Mouse (Mus musculus) colon, adult 2 months (tissue): Measurements from ENCODE around the gene Mastl. TPM values are rescaled to one million over a fixed set of nuclear protein-coding genes. Genes with fewer than 3 reads are reported as not detected.

Experiments
- polyA plus RNA-seq: library from polyadenylated mRNA; depleted of rRNA; stranded (reverse); fragments of >200 nt; gene quantifications from 2 replicates; pipeline ENCODE4 v1.2.3, GENCODE M21; 2012; rRNA removed

Gene Mastl
- polyA plus RNA-seq, result 0.23 and 0.68 TPM in 2 replicates

DNA sequence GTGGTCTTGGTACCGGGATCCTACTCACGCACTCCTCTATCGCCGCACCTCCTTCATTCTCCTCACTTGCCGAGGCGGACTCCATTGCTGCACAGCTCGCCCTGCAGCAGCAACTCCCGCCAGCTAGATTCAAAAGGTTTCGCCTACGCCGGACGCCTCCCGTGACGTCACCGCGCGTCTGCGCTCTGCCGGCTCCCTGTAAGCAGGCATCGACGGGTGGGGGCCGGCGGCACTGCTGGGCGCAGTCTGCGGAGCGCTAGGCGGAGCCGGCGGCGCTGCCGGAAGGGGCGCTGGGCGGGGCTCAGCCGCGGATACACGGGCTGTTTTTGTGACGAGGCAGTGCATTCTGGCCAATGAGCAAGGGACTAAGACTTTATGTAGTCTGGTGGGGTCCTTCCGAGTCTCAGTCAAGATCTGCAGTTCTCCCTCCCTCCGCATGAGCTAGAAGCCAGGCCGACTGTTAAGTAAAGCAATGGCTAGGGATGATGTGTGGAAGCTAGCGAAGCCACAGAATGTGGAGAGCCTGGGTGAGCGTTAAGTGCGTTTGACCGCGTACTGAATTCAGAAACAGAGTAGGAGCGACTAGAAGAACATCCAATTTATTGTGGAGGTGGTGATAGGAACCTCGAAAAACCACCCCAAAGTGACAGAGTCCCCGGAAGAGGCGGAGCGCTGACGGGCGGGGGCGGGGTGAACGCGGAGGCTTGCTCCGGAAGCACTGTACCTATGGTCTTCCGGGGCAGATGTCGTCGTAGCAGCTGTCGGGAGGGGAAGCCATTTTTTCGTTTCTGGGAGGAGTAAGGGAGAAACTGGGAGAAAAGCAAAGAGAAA lies at the start of gene Mastl, which contains the start of gene Yme1l1:
TSS of gene Mastl (minus strand) at position 248 of the 831 bp plus-strand sequence.
TSS of gene Yme1l1 (plus strand) at position 593 of the 831 bp plus-strand sequence.

DNA sequence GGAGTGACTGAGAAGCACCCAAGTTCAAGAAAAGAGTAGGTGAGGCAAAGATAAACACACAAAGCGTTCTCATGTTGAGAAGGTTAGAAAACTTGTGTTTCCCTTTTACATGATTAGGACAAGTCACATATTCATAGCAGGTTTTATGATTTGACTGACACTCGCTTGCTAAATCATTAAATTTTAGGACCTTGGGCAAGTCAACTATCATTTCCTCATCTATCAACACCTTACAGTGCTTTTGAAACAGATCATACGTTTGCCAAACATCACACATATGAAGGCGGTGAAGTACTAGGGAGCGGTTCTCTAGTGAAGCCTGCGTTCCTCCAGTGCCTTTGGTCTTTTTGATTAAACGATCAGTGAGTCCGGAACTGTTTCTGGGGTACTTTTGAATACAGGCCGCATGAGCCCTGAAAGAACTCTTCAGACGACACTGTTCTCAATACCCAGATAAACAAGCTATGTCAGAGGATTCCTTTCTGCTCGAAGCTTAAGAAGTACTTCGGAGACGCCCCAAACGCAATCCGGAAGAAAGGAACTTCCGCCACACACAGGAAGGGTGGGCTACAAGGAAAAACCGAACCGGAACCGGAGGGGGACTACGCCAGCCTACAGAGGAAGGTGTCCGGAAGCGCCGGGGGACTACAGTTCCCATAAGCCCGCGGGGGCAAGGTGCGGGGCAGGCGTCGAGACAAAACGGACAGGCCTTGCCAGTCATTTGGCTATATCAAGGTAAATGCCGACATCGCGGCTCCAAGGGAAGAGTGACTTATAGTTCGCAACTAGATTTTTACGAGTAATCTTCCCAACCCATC lies 88.1 kb downstream of the Mastl start, which contains the start of gene Acbd5:
TSS of gene Acbd5 (plus strand) at position 616 of the 818 bp plus-strand sequence.

Other genes with a start within 250 kb of the Mastl start
- 115 and 168 TPM in 2 replicates for gene Abi1, start 115.8 kb downstream of the Mastl start, polyA plus RNA-seq
- 16.2 and 19.3 TPM in 2 replicates for gene Acbd5, start 87.9 kb downstream of the Mastl start, polyA plus RNA-seq
- gene Yme1l1, start 345 bp upstream of the Mastl start, polyA plus RNA-seq, result 2.1 and 3.9 TPM in 2 replicates
- not detected in 2 replicates for gene 4931423N10Rik, start 51.5 kb upstream of the Mastl start, polyA plus RNA-seq
- gene Nxph2, start 165.2 kb upstream of the Mastl start, polyA plus RNA-seq, result not detected in 2 replicates